ENCODE assay signal across 15 mouse cellular contexts in the genomic region with DNA sequence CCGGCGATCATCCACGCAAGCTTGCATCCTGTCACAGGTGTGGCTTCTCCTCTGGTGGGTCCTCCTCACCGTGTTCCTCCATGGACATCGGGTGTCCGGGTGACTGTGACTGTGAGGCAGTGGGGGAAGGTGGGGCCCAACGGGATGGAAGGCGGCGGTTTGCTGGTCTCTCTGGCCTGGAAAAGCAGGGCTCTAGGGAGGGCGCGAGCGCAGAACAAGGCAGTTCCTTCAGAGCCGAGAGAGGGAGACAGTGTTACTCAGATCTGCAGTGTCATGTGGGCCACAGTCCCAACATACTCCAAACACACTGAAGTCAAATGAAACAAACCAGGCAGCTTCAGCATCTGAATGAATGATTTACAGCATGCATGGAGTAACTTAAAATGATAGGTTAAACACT.
"Had no signal": no experiment of that assay in that cellular context is flagged by ENCODE, and none has a peak within 500 bp of the region (broad histone marks: within the 10 kb centered on the region; RNA-seq: fewer than 3 reads in every experiment).

No protein-coding gene starts in this region.

- ATAC-seq: liver, embryonic 12.5 days had no signal

- H3K36me3 ChIP-seq: liver, embryonic 12.5 days had no signal

- H3K9ac ChIP-seq: kidney, embryonic 15.5 days; limb, embryonic 15.5 days; liver, embryonic 12.5 days; lung, embryonic 15.5 days; neural tube, embryonic 15.5 days had no signal

- H3K9me3 ChIP-seq: kidney, embryonic 15.5 days; limb, embryonic 15.5 days; liver, embryonic 12.5 days; lung, embryonic 15.5 days; midbrain, embryonic 10.5 days; neural tube, embryonic 15.5 days had no signal

- DNase-seq: kidney, adult 2 months; kidney, postnatal 36 days; lung, postnatal 36 days; midbrain, embryonic 14.5 days; right cerebral cortex, adult 18-20 months; spleen, adult 18-20 months; thymus, postnatal 4 days had no signal

- H3K4me2 ChIP-seq: kidney, embryonic 15.5 days; limb, embryonic 15.5 days; liver, embryonic 12.5 days; lung, embryonic 15.5 days; neural tube, embryonic 15.5 days had no signal

- H3K4me1 ChIP-seq: liver, embryonic 12.5 days; lung, embryonic 15.5 days; midbrain, embryonic 10.5 days had no signal

- H3K4me3 ChIP-seq: kidney, embryonic 15.5 days; layer of hippocampus, adult 2 months; limb, embryonic 15.5 days; liver, embryonic 12.5 days; lung, embryonic 15.5 days; midbrain, embryonic 10.5 days; myocyte; neural tube, embryonic 15.5 days had no signal

- H3K27ac ChIP-seq: kidney, embryonic 15.5 days; layer of hippocampus, adult 2 months; limb, embryonic 15.5 days; liver, embryonic 12.5 days; lung, embryonic 15.5 days; midbrain, embryonic 10.5 days; neural tube, embryonic 15.5 days had no signal

- H3K27me3 ChIP-seq: kidney, embryonic 15.5 days; limb, embryonic 15.5 days; liver, embryonic 12.5 days; lung, embryonic 15.5 days; neural tube, embryonic 15.5 days had no signal
